Mouse (Mus musculus) lung, postnatal 0 days (tissue): Measurements from ENCODE around the gene Podxl. TPM values are rescaled to one million over a fixed set of nuclear protein-coding genes. Genes with fewer than 3 reads are reported as not detected.

ENCODE experiments used
- ATAC-seq: fragments of 200-750 bp; cut with Nextera tagmentation; 2 replicates; pipeline ENCODE4 v1.8.0; 2017; ENCODE audit warnings: moderate library complexity
- DNase-seq: peaks from one replicate; pipeline ENCODE4 v3.0.0-alpha.2; 2016; ENCODE audit warnings: low spot score
- H3K27ac ChIP-seq: fragments of 300-500 bp; sonication (generic); 2 replicates; pipeline ENCODE4 v1.5.1; 2014; ENCODE audit warnings: antibody characterized with exemption, mild to moderate bottlenecking, low read length, mixed read lengths
- H3K27me3 ChIP-seq: fragments of 300-500 bp; sonication (generic); replicated peaks from 2 replicates; pipeline ENCODE4 v1.6.1; 2014; ENCODE audit warnings: low read length, mixed read lengths; ENCODE audit not compliant: insufficient read depth
- H3K36me3 ChIP-seq: fragments of 300-500 bp; sonication (generic); 2 replicates; pipeline ENCODE4 v1.6.1; 2014; ENCODE audit warnings: low read length, mixed read lengths; ENCODE audit not compliant: insufficient read depth
- H3K4me1 ChIP-seq: fragments of 300-500 bp; sonication (generic); 2 replicates; pipeline ENCODE4 v1.6.1; 2014; ENCODE audit warnings: antibody characterized with exemption, low read depth, low read length, mixed read lengths; ENCODE audit not compliant: insufficient read depth
- H3K4me2 ChIP-seq: fragments of 300-500 bp; sonication (generic); replicated peaks from 2 replicates; pipeline ENCODE4 v1.6.1; 2014; ENCODE audit warnings: low read depth, mild to moderate bottlenecking, low read length, moderate library complexity, mixed read lengths
- H3K4me3 ChIP-seq: fragments of 300-500 bp; sonication (generic); 2 replicates; pipeline ENCODE4 v1.5.1; 2014; ENCODE audit warnings: low read depth, low read length
- H3K9ac ChIP-seq: fragments of 300-500 bp; sonication (generic); replicated peaks from 2 replicates; pipeline ENCODE4 v1.6.1; 2014; ENCODE audit warnings: low read depth, mild to moderate bottlenecking
- H3K9me3 ChIP-seq: fragments of 300-500 bp; sonication (generic); 2 replicates; pipeline ENCODE4 v1.6.1; 2016; ENCODE audit warnings: low read length, mixed read lengths
- CTCF ChIP-seq: IDR thresholded peaks from 2 replicates; pipeline ENCODE4 v1.5.1; 2016; ENCODE audit warnings: antibody characterized with exemption, mild to moderate bottlenecking
- EP300 ChIP-seq: IDR thresholded peaks from 2 replicates; pipeline ENCODE4 v1.6.1; 2016; ENCODE audit warnings: antibody characterized with exemption, mild to moderate bottlenecking, control low read depth
- WGBS: fragments of 180-500 bp; shearing (Covaris S2); extraction: QIAGEN DNeasy Blood & Tissue Kit; methylation state at CpG from one replicate; pipeline ENCODE4 v1.1.7; 2014; 5-methylcytosine and 5-hydroxymethylcytosine counted together
- polyA plus RNA-seq: library from polyadenylated mRNA; unstranded; fragments of >200 nt; fragmentation: Nextera tagmentation; extraction: Ambion mirVana; gene quantifications from 2 replicates; pipeline ENCODE4 v1.2.1, GENCODE M21; 2015

Gene Podxl
- polyA plus RNA-seq, 1 experiment from 2014 or later: 56.8 TPM

DNA sequence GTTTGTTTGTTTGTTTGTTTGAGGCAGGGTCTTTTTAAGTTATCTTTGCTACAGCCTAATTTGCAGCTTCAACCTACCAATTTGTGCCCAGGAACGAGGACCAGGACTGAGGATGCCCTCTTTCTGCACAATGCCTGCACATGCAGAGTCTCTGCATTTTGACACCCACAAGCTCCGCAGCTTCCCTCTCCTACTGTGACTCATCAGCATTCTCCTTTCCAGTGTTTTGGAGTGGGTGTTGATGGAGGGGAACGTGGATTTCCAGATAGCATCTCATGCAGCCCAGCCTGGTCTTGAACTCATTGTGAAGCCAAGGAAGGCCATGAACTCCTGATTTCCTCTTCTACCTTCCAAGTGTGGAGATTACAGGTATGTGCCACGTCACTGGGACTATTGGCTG is 11.3 kb upstream of the Podxl start:
- DNase-seq: no peak
- ATAC-seq: no peak
- no peaks in the 10 kb centered on the region for H3K27me3 ChIP-seq
- H3K4me3 ChIP-seq: no peak overlapping the region
- no peak overlapping the region for H3K9ac ChIP-seq
- H3K36me3 ChIP-seq: no peaks in the 10 kb centered on the region
- H3K9me3 ChIP-seq: no peaks in the 10 kb centered on the region
- H3K27ac ChIP-seq: no peak overlapping the region
- H3K4me2 ChIP-seq: no peak overlapping the region
- no peak for TF ChIP-seq CTCF
- no peak for TF ChIP-seq EP300
- H3K4me1 ChIP-seq: no peaks in the 10 kb centered on the region
- 58% methylated on average over 4 of the region's 4 CpGs for WGBS

DNA sequence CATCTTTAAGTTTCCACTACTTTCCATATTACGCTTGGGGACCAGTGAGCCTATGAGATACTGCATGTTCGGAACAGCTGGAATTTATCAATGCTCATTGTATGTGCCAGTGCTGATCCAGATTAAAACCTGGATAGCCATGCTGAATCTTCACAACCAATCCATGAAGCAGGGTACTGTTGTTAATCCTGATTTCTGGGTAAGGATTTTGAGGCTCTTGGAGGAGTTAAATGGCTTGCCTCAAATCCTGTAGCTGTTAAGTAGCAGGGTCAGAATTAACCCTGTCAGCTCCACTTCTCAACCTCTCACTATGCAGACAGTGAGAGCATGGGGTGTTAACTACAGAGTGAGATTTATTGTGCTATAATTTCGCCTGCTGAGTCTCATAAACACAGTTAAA is 7.7 kb upstream of the Podxl start:
- Histone ChIP-seq H3K4me2 (no peak overlapping the region), H3K4me1 (no peaks in the 10 kb centered on the region), H3K9ac (no peak overlapping the region), H3K36me3 (no peaks in the 10 kb centered on the region), H3K4me3 (no peak overlapping the region), H3K9me3 (no peaks in the 10 kb centered on the region), H3K27me3 (no peaks in the 10 kb centered on the region), H3K27ac (no peak overlapping the region)
- DNase-seq (no peak), ATAC-seq (no peak)
- WGBS: 72% methylated on average over 3 of the region's 3 CpGs
- no peak for TF ChIP-seq EP300
- TF ChIP-seq CTCF: no peak

DNA sequence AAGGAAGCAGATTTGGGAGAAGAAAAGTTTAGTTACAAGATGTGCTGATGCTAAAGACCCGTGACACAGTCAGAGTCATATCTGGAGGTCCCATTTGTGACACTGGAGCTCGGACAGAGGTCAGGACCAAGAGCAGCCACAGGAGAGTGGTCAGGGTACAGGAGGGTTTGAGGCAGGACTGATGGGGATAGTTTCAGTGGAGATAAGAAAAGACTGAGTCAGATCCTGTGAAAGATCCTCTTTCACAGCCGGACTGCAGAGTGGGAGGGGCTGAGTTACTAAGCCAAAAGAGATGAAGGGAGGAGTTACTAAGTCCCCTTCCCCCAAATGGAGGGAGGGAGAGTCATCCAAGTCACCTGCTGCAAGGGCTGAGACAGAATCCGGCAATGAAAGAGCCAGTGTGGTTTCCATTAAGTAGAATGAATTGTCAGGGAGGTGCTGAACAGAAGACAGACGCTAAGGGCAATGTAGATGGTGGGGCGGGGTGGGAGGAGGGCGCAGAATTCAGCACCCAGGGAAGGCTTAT is 4.4 kb upstream of the Podxl start:
- no peaks in the 10 kb centered on the region for H3K36me3 ChIP-seq
- no peak overlapping the region for H3K4me2 ChIP-seq
- no peaks in the 10 kb centered on the region for H3K4me1 ChIP-seq
- DNase-seq (no peak), ATAC-seq (no peak)
- no peak overlapping the region for H3K27ac ChIP-seq
- 0 out of 2 replicates have a peak, but pooled peaks cover 4% of the 10 kb centered on the region for H3K27me3 ChIP-seq
- no peak overlapping the region for H3K4me3 ChIP-seq
- no peak for TF ChIP-seq CTCF
- TF ChIP-seq EP300: no peak
- no peak overlapping the region for H3K9ac ChIP-seq
- WGBS: 42% methylated on average over 7 of the region's 7 CpGs
- no peaks in the 10 kb centered on the region for H3K9me3 ChIP-seq

DNA sequence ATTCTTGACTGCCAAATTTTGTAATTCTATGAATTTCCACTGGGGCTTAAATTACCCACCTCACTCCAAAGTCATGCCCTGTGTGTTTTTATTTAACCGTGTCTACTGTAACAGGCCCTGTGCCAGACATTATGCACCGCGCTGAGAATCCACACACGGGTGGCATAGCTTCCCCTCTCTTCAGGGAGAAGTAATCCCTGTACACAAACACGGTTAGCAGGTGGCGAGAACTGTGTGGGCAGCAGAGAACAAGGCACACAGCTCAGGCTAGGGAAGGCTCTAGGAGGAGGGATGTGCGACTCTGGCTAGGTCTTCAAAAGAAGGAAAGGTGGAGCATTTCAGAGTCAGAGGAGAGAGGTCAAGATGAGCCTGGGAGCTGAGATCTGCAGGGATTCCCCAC is 3.4 kb upstream of the Podxl start:
- H3K4me1 ChIP-seq: no peaks in the 10 kb centered on the region
- DNase-seq (no peak), ATAC-seq (no peak)
- WGBS: 32% methylated on average over 7 of the region's 7 CpGs
- no peaks in the 10 kb centered on the region for H3K36me3 ChIP-seq
- no peak overlapping the region for H3K9ac ChIP-seq
- no peaks in the 10 kb centered on the region for H3K9me3 ChIP-seq
- no peak overlapping the region for H3K4me3 ChIP-seq
- H3K4me2 ChIP-seq: no peak overlapping the region
- no peak for TF ChIP-seq CTCF
- no peak for TF ChIP-seq EP300
- 0 out of 2 replicates have a peak, but pooled peaks cover 4% of the 10 kb centered on the region for H3K27me3 ChIP-seq
- no peak overlapping the region for H3K27ac ChIP-seq

DNA sequence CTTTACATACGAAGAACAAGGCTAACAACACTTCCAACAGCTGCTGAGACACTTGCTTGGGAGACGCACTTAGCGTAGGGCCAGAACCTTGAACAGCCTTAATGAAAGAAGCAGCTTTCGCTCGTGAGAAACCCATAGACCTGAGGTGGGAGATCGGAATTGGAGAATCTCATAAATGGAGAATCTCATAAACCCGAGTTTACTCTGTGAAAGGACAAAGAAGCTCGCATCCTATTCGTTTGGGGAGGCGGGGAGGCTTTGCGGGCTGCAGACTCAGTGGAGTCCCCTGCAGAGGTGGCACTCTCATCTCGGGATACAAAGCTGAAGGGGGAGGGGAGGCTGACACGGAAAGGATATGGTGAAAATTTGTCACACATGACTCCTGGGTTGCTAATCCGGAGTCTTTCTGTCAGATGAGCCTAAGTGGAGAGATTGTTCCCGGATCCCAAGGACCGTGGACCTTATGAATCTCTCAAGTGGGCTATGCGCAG is 1.2 kb upstream of the Podxl start:
- Histone ChIP-seq H3K4me3 (no peak overlapping the region), H3K36me3 (no peaks in the 10 kb centered on the region), H3K9me3 (no peaks in the 10 kb centered on the region), H3K4me1 (no peaks in the 10 kb centered on the region; the same call in 1 of the 2 replicates), H3K27me3 (0 out of 2 replicates have a peak, but pooled peaks cover 4% of the 10 kb centered on the region), H3K27ac (0 out of 2 replicates have a peak overlapping the region, but pooled peaks have one; percentile 11), H3K9ac (no peak overlapping the region), H3K4me2 (peak overlapping the region; percentile 82)
- TF ChIP-seq CTCF: no peak
- TF ChIP-seq EP300: no peak
- ATAC-seq (no peak), DNase-seq (peak; percentile 24)
- 9% methylated on average over 17 of the region's 17 CpGs for WGBS

DNA sequence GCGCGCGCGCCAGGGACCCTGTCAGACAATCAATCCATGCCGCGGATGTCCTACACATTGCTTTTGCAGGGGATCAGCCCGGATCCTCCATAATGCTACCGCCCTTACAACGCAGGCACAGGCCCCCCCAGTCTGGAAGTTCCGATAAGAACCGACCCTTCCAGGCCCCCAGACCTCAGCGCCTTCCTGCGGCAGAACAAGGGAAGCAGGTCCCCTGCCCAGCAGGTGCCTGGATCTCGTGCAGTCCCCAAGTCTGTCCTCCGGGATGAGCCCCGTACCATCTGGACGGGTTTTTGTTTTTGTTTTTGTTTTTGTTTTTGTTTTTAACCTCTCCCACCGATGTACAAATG is 376 bp upstream of the Podxl start:
- DNase-seq: no peak
- peak overlapping the region; percentile 57; the same call in 1 of the 2 replicates for H3K27ac ChIP-seq
- H3K4me1 ChIP-seq: no peaks in the 10 kb centered on the region; the same call in 1 of the 2 replicates
- TF ChIP-seq CTCF (no peak; the same call in 1 of the 2 replicates), EP300 (no peak)
- under 1% methylated on average over 18 of the region's 18 CpGs for WGBS
- no peaks in the 10 kb centered on the region for H3K36me3 ChIP-seq
- 0 out of 2 replicates have a peak, but pooled peaks cover 4% of the 10 kb centered on the region for H3K27me3 ChIP-seq
- H3K9me3 ChIP-seq: no peaks in the 10 kb centered on the region
- H3K9ac ChIP-seq: no peak overlapping the region
- H3K4me2 ChIP-seq: peak overlapping the region; percentile 82
- ATAC-seq: no peak
- peak overlapping the region; percentile 55 for H3K4me3 ChIP-seq
